Mouse (Mus musculus) adrenal gland, adult 10 weeks (tissue): ENCODE results near the gene Fmo6. TPM values are rescaled to one million over a fixed set of nuclear protein-coding genes. Genes with fewer than 3 reads are reported as not detected.

Experiments used
- polyA plus RNA-seq: library from polyadenylated mRNA; stranded (reverse); fragments of 350-450 nt; fragmentation: Illumina TruSeq; extraction: RNeasy Lipid Tissue Mini Kit (QIAGEN cat#74804); gene quantifications from one replicate; pipeline ENCODE4 v1.2.3, GENCODE M21; 2014; ENCODE audit warnings: low read depth, low replicate concordance

Fmo6 gene
- polyA plus RNA-seq, result not detected

DNA sequence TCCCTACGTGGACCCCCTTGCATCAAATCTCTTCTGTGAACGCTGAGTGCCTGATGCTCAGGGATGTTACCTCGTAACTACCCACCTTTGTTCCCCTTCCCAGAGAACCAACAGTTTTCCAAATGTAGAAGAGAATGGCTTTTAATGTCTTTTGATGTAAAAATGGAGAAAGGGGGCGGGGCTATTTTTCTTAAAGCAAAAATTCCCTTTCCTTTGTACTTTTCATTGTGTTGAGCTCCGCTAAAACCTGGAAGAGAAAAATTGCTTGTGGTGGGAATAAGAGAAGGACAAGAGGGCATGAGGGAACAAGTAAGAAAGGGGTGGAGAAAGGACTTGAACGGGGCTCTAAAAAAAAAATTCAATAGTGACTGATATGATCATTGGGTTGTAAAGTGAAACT, at the start of gene Fmo6:
Gene Fmo6, minus strand, starts transcription at position 101 of the 400 bp plus-strand sequence.

DNA sequence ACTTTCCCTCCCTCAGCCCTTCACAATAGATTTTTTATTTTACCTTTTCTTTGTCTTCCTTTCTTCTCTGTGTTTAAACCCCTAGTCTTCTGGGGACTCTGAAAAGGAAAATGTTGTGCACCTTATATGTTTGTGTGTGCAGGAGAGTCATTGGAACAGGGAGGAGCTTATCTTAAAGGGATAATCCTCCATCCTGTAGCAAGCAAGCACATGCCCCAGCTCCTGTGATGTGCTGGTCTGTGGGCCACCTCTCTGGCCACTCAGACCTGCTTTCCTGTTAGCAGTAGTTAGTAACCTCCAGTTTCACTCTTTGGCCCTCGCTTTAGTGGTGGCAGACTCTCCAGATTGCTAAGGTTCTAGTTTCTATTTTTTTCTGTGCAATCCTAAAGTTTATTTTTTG, 47.1 kb upstream of the Fmo6 start, which contains the start of gene Fmo3:
Gene Fmo3, minus strand, starts transcription at position 101 of the 400 bp plus-strand sequence.

GRCm38 (mm10) chr1:162897838-162898811, 39.2 kb downstream of the Fmo6 start, which contains the start of gene Fmo2:
TSS of gene Fmo2 (minus strand) at chr1:162898726.

Other genes with a start within 250 kb of the Fmo6 start
- gene Prrc2c, start 197.0 kb downstream of the Fmo6 start, polyA plus RNA-seq, result 92.4 TPM
- 3.1 TPM for gene Fmo4, start 123.5 kb downstream of the Fmo6 start, polyA plus RNA-seq
- gene Fmo1, start 70.9 kb downstream of the Fmo6 start, polyA plus RNA-seq, result 789 TPM
- gene Fmo2, start 38.8 kb downstream of the Fmo6 start, polyA plus RNA-seq, result 115 TPM
- 1.2 TPM for gene Fmo3, start 47.0 kb upstream of the Fmo6 start, polyA plus RNA-seq
- not detected for gene Mroh9, start 148.2 kb upstream of the Fmo6 start, polyA plus RNA-seq